Mouse (Mus musculus): ENCODE results near the gene Lgals3.

DNA sequence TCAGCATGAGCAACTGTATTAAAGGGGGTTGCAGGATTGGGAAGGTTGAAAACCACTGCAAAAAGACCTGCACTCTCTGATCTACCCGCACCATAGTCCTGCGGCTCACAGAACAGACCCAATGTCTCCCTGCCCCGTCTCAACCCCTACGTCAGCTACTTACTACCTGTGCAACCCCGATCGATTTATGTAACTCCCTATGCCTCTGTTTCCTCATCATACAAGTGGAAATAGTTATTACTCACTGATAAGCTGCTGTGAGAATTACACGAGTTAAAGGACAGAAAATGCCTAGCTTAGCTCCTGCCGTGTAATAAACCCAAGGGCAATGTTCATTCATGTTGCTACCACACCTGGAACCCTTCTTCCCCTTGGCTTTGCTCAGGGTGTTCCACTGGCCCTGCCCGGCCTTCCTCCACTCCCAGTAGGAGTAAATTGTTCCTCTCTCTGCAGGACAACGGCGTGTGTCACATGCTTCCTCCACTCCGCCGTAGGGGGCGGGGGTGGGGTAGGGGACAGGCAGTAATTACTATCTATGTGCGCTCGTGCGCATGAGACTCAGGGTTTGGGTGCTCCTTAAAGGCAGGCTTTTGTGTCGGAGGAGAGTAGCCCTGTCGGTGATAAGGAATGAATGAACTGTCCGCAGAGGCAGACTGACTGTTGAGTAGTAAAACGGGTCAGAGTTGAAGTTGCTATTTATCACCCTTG lies 2.7 kb upstream of the Lgals3 start:
- TF ChIP-seq CTCF (IDR thresholded peaks at IDR 0.05; ENCODE audit: low read depth, low read length) (no peak), POLR2A (IDR thresholded peaks at IDR 0.05; ENCODE audit: borderline replicate concordance, low read depth, low read length) (no peak)

All from bone marrow macrophage, adult 2 months (primary cell).